Mouse (Mus musculus) kidney, adult 11 months (tissue): Measurements from ENCODE around the gene Pxt1.
A peak's percentile ranks its signal among the peaks of the same experiment; 100 is the strongest.

ENCODE experiments used
- DNase-seq: peaks from one replicate; pipeline ENCODE4 v3.0.0; 2022

Gene Pxt1

GRCm38 (mm10) chr17:28947011-28947939 lies 3.6 kb upstream of the Pxt1 start:
- no peak for DNase-seq

- DNase-seq, result peak; percentile 64
Observed at GRCm38 (mm10) chr17:28944481-28944880, 841 bp upstream of the Pxt1 start.

DNA sequence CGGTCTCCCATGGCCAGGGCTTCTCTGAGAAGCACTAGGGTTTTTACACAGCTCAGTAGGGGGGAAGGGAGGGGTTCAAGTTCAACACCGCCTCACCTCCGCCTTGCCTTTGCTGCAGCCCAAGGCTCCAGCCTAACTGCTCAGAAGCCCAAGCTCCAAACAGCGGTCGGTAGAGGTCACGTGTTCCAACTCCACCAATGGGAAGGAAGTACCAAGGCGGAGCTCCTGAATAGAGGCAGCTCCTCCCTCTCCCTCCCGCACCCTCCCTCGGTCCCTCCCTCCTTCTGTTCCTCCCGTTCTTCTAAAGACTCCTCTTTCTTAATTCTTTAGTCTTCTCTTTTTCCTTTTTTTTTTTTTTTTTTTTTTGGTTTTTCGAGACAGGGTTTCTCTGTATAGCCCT lies 1.5 kb downstream of the Pxt1 start:
- DNase-seq, result no peak

GRCm38 (mm10) chr17:28940776-28941555 lies 2.7 kb downstream of the Pxt1 start:
- DNase-seq, result no peak

- peak; percentile 84 for DNase-seq
Observed at GRCm38 (mm10) chr17:28936622-28937345, 6.9 kb downstream of the Pxt1 start.

GRCm38 (mm10) chr17:28936133-28936532 lies 7.5 kb downstream of the Pxt1 start:
- no peak for DNase-seq

DNA sequence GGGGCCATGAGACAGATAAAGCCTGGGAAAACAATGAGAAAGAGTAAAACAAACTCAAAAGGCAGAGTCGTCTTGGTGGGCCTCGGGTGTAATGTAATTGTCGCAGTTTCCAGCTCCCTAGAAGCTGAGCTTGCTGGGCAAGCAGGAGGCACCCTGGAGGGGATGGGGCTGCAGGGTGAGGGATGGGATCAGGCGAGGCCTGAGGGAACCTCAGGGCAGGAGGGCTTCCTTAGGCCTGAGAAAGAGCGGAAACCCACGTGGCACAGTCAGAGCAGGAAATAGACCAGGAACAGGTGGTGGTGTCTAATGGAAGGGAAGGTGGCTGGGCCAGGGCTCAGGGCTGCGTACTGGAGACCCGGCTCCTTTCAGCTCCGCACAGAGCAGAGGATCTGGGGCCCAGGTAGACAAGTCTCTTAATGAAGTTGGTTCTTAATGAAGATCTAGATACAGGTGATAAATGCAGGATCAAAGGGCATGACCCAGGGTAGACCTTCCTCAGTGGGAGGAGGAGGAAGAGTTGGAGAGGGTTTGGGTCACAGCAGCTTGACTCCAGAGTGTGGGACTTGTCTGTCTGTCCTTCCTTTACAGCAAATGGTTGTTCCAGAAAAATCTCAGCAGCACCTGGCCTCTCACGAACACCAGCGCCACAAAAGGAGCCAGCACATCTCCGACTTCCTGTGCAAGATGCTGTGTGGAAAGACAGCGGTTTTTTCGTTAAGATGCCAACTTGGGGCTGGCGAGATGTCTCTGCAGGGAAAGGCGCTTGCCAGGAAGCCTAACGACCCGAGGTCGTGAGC lies 9.3 kb downstream of the Pxt1 start:
- no peak for DNase-seq

- DNase-seq, result no peak
Observed at GRCm38 (mm10) chr17:28932274-28932673, 11.4 kb downstream of the Pxt1 start.

DNA sequence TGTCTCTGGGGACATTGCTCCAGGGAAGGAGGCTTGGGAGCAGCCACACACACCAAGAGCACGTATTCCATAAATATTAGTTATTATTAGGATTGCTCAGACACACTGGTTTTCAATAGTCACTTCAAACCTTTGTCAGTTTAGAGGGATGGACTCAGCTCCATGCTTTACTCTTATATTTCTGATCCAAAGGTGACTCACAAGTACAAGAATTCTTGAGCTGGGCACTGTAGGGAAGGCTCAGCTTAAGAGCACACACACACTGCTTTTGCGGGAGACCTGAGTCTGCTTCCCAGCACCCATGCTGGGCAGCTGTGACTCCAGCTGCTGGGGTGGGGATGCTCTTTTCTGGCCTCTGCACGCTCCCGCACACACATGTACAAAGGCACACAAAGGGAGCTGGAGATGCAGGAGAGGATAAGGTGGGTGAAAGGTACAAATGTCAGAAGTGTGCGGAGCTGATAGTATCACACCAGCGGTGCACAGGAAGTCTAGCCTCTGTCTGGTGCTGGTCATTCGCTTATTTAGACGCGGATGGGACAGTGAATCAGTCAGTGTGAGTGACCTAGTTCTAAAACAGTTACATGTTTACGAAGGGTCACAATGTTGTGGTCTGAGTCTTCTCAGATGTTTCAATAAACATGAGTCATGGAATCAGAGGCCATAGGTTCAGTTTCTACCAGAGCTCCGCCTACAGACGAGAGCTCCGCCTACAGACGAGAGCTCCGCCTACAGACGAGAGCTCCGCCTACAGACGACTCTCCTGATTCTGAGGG lies 12.0 kb downstream of the Pxt1 start:
- no peak for DNase-seq

DNA sequence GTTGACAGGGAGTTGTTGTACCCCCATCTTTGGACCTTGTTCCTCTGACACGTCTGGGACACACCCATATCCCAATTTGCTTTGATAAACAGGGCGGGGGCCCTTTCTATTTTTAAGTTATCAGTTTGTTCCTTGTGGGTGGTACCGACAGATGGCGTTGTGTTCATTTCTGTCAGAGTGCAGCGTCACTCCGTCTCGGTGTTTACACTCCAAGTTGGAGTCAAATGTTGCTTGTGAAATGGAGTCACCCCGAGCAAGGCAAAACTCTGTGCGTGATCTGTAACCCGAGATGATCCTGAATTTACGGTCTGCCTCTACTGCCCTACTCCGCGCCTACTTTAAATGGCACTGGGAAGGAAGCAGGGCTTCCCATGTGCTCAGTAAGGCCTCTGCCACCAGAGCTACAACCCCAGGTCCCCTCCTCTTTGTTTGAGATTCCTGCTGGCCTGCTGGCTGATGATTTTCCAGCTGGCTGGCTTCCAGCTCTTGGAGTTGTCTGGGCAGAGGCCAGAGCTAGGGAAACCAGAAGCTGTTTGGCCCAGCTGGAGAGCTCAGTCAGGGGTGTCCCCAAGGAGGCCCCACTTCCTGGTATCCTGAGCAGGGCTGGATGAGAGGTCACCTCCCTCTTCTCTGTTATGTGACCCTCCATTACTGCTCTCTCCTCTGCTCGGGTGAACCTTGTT lies 13.1 kb downstream of the Pxt1 start:
- DNase-seq, result peak; percentile 93

- no peak for DNase-seq
Observed at GRCm38 (mm10) chr17:28929369-28929768, 14.3 kb downstream of the Pxt1 start.

DNA sequence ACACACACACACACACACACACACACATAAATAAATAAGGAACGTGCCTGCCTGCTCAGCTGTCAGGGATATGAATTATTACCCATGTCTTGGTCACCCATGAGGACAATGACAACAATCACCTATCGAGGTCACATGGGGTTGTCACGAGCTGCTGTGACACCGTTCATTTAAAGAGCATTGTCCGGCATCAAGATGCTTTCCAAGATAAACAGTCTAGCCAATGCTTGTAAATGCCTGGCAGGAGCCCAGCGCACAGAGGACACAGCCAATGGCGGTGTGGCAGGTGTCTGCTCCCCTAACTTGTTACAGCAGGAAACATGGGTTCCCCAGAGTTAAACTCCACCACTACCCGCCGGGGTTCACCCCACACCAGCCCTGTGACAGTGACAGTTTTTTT lies 15.6 kb downstream of the Pxt1 start:
- DNase-seq, result no peak

- peak; percentile 33 for DNase-seq
Observed at GRCm38 (mm10) chr17:28926866-28927635, 16.6 kb downstream of the Pxt1 start.

- peak; percentile 70 for DNase-seq
Observed at GRCm38 (mm10) chr17:28926380-28926779, 17.3 kb downstream of the Pxt1 start.

DNA sequence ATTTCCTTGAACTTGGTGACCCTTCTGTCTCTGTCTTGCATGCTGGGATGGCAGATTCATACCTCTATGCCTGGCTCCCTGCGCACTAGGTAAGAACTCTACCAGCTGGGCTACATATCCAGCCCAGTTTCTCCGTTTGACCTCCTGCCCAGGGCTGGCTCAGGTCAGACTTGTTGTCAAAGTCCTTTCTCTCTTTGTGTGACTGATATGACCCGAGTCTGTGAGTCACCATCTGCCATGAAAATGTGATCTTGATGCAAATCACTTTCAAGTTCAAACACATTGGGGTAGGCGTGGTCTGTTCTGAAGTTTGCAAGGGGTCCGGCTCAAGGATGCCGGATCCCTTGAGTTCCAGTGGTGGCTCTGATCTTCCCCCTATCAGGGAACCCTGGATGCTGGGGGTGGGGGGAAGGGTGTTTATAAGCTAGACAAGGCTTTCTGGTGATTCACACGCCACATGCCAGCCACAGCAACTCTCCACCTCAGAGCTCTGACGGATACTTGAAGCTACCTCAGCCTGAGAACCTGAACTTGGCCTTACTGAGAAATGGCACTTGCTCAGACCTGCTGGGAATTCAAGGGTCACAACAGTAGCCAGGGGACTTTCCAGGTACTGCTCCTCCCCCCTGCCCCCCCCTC lies 18.6 kb downstream of the Pxt1 start:
- no peak for DNase-seq

DNA sequence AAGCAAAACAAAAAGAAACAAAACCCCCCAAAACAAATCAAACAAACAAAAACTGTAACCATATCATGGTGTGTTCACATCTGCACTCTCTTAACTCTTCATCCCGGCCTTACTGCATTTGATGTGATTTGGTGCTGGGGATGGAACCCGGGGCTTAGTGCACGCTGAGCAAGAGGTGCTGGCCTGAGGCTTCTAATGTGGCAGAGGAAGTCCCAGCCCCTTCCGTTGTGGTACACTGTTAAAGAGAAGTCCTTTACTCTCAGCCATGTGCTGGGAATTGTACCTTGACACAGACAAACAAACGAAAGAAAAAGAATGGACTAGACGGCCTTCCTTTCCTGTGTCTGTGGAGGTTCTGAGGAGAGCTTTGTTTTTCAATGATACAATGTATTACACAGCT lies 21.5 kb downstream of the Pxt1 start:
- no peak for DNase-seq

- no peak for DNase-seq
Observed at GRCm38 (mm10) chr17:28921086-28921485, 22.6 kb downstream of the Pxt1 start.

GRCm38 (mm10) chr17:28916520-28916919 lies 27.1 kb downstream of the Pxt1 start:
- no peak for DNase-seq

- DNase-seq, result no peak
Observed at GRCm38 (mm10) chr17:28915060-28915628, 28.5 kb downstream of the Pxt1 start, which contains the start of gene 4930539E08Rik. TSS of gene 4930539E08Rik (minus strand) at chr17:28915324.
